Comparison of ENCODE assay signal across 16 mouse cellular contexts in the genomic region with DNA sequence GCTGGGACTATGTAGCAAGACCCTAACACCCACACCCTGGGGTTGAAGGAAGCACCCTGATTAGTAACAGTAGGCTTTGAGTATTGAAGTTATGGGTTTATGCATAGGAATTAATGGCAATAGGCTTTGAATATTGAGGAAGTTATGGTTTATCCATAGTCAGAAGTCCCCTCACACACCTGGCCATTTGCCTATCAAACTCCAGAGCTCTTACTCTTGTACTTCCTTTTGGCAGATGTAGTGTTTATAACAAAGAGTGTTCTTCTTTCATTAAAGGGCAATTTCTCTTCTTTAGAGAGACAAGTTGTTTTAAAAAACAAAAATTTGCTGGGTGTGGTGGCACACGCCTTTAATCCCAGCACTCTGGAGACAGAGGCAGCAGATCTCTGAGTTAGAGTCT.
"Had no signal": no experiment of that assay in that cellular context is flagged by ENCODE, and none has a peak within 500 bp of the region (broad histone marks: within the 10 kb centered on the region; RNA-seq: fewer than 3 reads in every experiment).

No protein-coding gene starts in this region.

- ATAC-seq: lung, postnatal 0 days; midbrain, embryonic 16.5 days had no signal

- H3K9me3 ChIP-seq: lung, embryonic 15.5 days; midbrain, embryonic 10.5 days; midbrain, embryonic 12.5 days; neural tube, embryonic 12.5 days; stomach, embryonic 15.5 days had no signal

- DNase-seq: lung, adult 2 months; lung, postnatal 14 days; lung, postnatal 36 days; midbrain, embryonic 14.5 days; right cerebral cortex, postnatal 14 days; thymus, postnatal 14 days; thymus, postnatal 36 days had no signal

- H3K4me3 ChIP-seq: lung, embryonic 15.5 days; midbrain, embryonic 10.5 days; midbrain, embryonic 12.5 days; myocyte; neural tube, embryonic 12.5 days; stomach, embryonic 15.5 days had no signal

- H3K27me3 ChIP-seq: lung, embryonic 15.5 days; midbrain, embryonic 12.5 days; neural tube, embryonic 12.5 days; stomach, embryonic 15.5 days had no signal

- H3K4me1 ChIP-seq: lung, embryonic 15.5 days; midbrain, embryonic 10.5 days; midbrain, embryonic 12.5 days; neural tube, embryonic 12.5 days; stomach, embryonic 15.5 days had no signal

- H3K4me2 ChIP-seq: lung, embryonic 15.5 days; midbrain, embryonic 12.5 days; neural tube, embryonic 12.5 days; stomach, embryonic 15.5 days had no signal

- H3K9ac ChIP-seq: lung, embryonic 15.5 days; midbrain, embryonic 12.5 days; neural tube, embryonic 12.5 days; stomach, embryonic 15.5 days had no signal

- H3K36me3 ChIP-seq: lung, embryonic 15.5 days; midbrain, embryonic 12.5 days; neural tube, embryonic 12.5 days; stomach, embryonic 15.5 days had no signal

- H3K27ac ChIP-seq: lung, embryonic 15.5 days; midbrain, embryonic 10.5 days; midbrain, embryonic 12.5 days; neural tube, embryonic 12.5 days; stomach, embryonic 15.5 days; stomach, postnatal 0 days had no signal
